Mouse (Mus musculus) CD8-positive naive resting alpha-beta T cell, adult 2 months (primary cell): ENCODE measurements around the gene Ryr3.
"Not testable (repeated sequence)": the region's sequence is repeated elsewhere in the genome, so short reads cannot be mapped to it uniquely, and the experiment has no call there.

Experiments
- DNase-seq, 2 experiments: peaks; one replicate each; pipeline ENCODE4 v3.0.0; 2022; ENCODE audit warnings: low read depth in 2 of 2, low spot score in 2 of 2

Ryr3 gene

GRCm38 (mm10) chr2:113104609-113105008 lies 112.3 kb downstream of the Ryr3 start:
- DNase-seq = no peak

DNA sequence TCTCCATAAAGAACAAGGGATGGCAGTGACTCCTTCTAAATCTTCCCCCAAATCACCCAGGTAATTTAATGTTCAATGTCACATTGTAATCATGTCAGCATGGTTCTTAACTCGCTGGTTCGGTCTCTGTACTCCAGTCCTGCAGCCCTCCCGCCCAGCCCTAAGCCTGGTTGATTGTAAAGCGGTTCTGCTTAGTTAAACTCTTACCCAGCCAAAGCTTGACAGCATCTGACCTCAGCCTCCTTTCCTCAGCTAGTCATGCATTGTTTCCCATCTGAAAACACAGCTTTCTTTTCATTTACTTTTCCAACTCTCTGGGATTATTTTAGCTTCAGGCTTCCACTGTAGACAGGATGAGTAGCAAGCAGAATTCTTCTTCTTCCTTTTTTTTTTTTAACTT lies 121.7 kb downstream of the Ryr3 start:
- no peak for DNase-seq

DNA sequence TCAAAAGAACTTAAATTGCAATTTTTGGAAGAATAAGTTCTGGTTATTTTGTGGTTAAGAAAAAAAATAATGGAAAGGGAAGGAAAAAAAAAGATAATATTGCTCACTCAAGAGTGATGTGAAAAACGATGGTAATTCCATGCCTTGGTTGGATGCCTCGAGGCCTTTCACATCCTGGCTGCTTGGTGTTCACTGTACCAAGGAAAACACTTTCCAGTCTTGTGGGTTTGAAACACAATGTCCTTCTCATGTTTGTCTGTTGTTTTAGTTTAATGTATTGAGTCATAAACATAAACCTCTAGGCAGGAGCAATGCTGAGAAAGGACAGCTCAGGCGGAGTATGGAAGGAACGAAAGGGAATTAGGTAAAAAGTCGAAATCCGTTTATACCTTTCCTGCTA lies 122.8 kb downstream of the Ryr3 start:
- DNase-seq = no peak

DNA sequence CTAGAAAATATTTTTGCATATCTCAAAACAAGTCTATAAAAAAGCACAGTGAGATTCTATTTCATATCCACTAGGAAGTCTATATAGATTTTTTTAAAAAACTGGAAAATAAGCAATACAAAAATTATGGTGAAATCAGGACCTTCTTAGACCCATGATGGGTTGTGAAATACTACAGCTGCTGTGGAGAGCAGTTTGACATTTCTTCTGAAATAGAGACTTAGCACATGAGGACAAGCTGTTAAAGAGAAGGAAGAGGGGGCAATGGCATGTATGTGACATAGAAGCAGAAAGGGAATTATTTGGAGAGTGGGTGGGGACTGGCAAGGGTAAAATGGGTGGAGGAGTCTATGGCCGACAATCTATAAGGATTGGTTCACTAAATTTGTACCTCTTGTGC lies 124.1 kb downstream of the Ryr3 start:
- DNase-seq = no peak

GRCm38 (mm10) chr2:113091316-113091715 lies 125.6 kb downstream of the Ryr3 start:
- not testable (repeated sequence) for DNase-seq

GRCm38 (mm10) chr2:113076396-113076795 lies 140.5 kb downstream of the Ryr3 start:
- no peak for DNase-seq

DNA sequence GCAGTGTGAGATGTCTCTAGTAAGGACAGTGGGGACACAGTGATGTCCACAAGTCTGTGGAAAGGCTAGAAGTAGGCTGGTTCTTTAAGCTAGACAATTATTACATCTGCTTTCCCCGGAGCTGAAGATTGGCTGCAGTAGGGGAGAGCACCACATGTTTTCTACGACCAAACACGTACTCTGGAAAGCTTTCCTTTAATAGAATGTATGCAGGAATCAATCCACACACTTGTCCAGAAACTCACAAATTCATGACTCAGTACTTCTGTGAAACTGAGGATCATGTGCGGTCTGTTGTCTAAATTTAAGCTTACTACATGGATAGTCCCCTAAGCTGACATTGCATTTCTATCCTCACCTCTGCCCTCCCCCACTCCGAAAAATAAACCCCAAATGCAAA lies 157.5 kb downstream of the Ryr3 start:
- no peak for DNase-seq

DNA sequence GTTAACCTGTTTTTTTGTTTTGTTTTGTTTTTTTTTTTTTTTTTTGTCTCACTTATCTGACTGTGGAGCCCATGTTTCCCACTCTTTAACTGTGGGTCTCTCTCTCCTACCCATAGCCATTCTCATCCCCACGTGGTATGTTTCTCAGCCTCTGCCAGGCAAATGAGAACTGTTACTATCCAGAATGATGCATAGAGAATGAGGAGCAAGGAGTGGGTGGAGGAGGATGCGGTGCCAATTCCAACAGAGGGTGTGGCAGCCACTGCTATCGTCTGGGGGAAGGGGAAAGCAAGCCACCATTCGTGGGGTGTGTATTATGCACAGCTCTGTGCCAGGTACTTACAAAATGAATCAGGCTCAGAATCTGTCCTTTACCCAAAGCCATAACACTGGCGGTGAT lies 158.0 kb downstream of the Ryr3 start:
- DNase-seq = no peak

GRCm38 (mm10) chr2:113058116-113058515 lies 158.8 kb downstream of the Ryr3 start:
- DNase-seq = no peak

DNA sequence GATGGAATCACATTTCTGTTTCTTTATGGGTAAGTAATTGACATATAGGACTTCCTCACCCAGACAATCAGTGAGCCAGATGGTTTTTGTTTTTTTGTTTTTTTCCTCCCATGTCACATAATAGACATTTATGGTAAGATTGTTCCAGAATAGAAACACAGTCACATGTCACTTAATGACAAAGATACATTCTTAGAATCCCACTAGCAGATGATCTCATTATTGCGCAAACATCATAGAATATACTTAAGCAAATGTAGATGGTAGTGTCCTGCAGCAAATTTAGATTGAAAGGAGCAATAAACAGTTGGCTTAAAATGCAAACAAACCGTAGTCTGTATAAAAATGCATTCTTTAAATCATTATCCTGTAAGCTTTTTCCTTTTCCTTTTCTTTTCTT lies 161.3 kb downstream of the Ryr3 start:
- no peak for DNase-seq

- DNase-seq = no peak
Measured at GRCm38 (mm10) chr2:113049831-113050230, 167.1 kb downstream of the Ryr3 start.

GRCm38 (mm10) chr2:113036550-113036949 lies 180.3 kb downstream of the Ryr3 start:
- DNase-seq = no peak

GRCm38 (mm10) chr2:113030689-113031088 lies 186.2 kb downstream of the Ryr3 start:
- DNase-seq = no peak

- no peak for DNase-seq
Measured at GRCm38 (mm10) chr2:113019896-113020295, 197.0 kb downstream of the Ryr3 start.

DNA sequence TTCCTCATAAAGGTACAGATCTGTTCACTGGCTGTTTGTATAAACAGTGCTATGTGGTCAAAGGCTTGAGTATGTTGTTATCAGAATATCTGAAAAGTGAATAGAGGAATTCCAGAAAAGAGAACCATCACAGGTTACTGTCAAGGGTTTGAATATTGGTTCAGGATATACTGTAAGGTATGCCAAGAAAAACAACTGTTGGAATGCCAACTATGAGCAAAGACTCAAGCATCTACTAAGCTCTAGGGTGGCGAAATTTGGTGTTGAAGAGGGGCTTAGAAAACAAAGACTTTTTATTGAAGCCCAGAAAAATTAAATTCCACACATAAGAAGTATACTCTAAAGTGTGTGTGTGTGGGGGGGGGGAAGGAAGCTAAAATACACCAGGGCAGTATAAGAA lies 198.6 kb downstream of the Ryr3 start:
- DNase-seq = no peak

GRCm38 (mm10) chr2:113016236-113016635 lies 200.7 kb downstream of the Ryr3 start:
- no peak for DNase-seq

- DNase-seq = no peak
Measured at GRCm38 (mm10) chr2:113008961-113009740, 207.7 kb downstream of the Ryr3 start.

GRCm38 (mm10) chr2:112998498-112998897 lies 218.4 kb downstream of the Ryr3 start:
- DNase-seq = no peak

- DNase-seq = no peak
Measured at GRCm38 (mm10) chr2:112982908-112983510, 233.9 kb downstream of the Ryr3 start.

- DNase-seq = no peak
Measured at GRCm38 (mm10) chr2:112966807-112967625, 249.9 kb downstream of the Ryr3 start.

DNA sequence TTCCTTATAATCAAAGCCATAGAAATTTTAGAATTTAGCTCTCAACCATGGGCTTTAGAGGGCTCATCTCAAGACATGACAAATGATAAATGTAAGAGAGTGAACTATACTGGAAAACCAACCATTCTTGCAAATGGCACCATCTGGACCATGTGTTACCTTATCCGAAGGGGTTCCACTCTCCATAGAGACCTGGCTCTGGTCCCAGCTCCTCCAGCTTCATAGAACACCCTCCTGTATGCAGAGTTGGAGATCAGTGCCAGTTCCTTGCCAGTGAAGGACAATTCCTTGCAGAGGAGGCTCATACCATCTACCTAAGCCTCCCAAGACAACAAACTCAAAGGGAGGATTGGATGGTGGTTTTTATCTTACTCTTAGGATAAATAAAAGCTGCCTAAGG lies 268.0 kb downstream of the Ryr3 start:
- no peak for DNase-seq

DNA sequence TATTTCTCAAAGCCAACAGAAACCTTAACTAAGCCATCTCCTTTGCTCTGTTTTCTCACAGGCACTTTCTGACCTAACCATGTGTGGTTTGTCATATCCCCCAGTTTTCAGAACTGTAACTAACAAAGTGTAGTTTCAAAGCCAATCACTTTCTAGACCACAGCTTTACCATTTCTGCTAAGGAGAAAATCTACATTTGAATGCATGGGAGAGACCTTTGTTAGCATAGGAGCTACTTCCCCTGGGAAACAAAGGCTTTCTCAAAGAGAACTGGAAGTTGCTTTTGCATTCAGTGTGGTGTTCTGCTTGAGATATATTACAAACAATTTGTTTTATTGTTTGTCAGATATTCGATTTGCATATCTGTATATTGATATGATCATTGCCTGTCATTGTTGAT lies 285.1 kb downstream of the Ryr3 start:
- DNase-seq = no peak
